Mouse (Mus musculus) kidney, postnatal 0 days (tissue): Measurements from ENCODE around the gene Gm4791. TPM values are rescaled to one million over a fixed set of nuclear protein-coding genes. Genes with fewer than 3 reads are reported as not detected.

ENCODE experiments used
- ATAC-seq: fragments of 200-750 bp; cut with Nextera tagmentation; replicated peaks from 2 replicates; pipeline ENCODE4 v1.8.0; 2017; ENCODE audit warnings: low read depth, moderate number of reproducible peaks, moderate TSS enrichment, moderate library complexity; ENCODE audit not compliant: low FRiP score
- DNase-seq: peaks from one replicate; pipeline ENCODE4 v3.0.0-alpha.2; 2016; ENCODE audit warnings: low spot score
- H3K27ac ChIP-seq: fragments of 300-500 bp; sonication (generic); 2 replicates; pipeline ENCODE4 v1.5.1; 2014; ENCODE audit warnings: mild to moderate bottlenecking
- H3K27me3 ChIP-seq: fragments of 300-500 bp; sonication (generic); 2 replicates; pipeline ENCODE4 v1.6.1; 2014; ENCODE audit warnings: low read length, mixed read lengths; ENCODE audit not compliant: insufficient read depth
- H3K36me3 ChIP-seq: fragments of 300-500 bp; sonication (generic); 2 replicates; pipeline ENCODE4 v1.6.1; 2014; ENCODE audit warnings: low read length, mixed read lengths; ENCODE audit not compliant: insufficient read depth
- H3K4me1 ChIP-seq: fragments of 300-500 bp; sonication (generic); replicated peaks from 2 replicates; pipeline ENCODE4 v1.6.1; 2014; ENCODE audit warnings: antibody characterized with exemption, low read length, mixed read lengths; ENCODE audit not compliant: insufficient read depth
- H3K4me2 ChIP-seq: fragments of 300-500 bp; sonication (generic); 2 replicates; pipeline ENCODE4 v1.6.1; 2014; ENCODE audit warnings: mild to moderate bottlenecking, low read length, moderate library complexity, mixed read lengths
- H3K4me3 ChIP-seq: fragments of 300-500 bp; sonication (generic); replicated peaks from 2 replicates; pipeline ENCODE4 v1.5.1; 2014; ENCODE audit warnings: low read depth, low read length
- H3K9ac ChIP-seq: fragments of 300-500 bp; sonication (generic); 2 replicates; pipeline ENCODE4 v1.6.1; 2014; ENCODE audit warnings: low read depth, low read length
- H3K9me3 ChIP-seq: fragments of 300-500 bp; sonication (generic); replicated peaks from 2 replicates; pipeline ENCODE4 v1.6.1; 2016; ENCODE audit warnings: low read length, inconsistent platforms, mixed read lengths
- CTCF ChIP-seq: IDR thresholded peaks from 2 replicates; pipeline ENCODE4 v1.5.1; 2016; ENCODE audit warnings: antibody characterized with exemption, low read depth, mild to moderate bottlenecking, moderate library complexity
- WGBS: fragments of 180-500 bp; shearing (Covaris S2); extraction: QIAGEN DNeasy Blood & Tissue Kit; methylation state at CpG from one replicate; pipeline ENCODE4 v1.1.7; 2014; 5-methylcytosine and 5-hydroxymethylcytosine counted together
- polyA plus RNA-seq: library from polyadenylated mRNA; unstranded; fragments of >200 nt; fragmentation: Nextera tagmentation; extraction: Ambion mirVana; gene quantifications from 2 replicates; pipeline ENCODE4 v1.2.1, GENCODE M21; 2015

Gm4791 gene
- polyA plus RNA-seq, 1 experiment from 2014 or later, result not detected

- no peaks in the 10 kb centered on the region for H3K36me3 ChIP-seq
- no peak for TF ChIP-seq CTCF
- H3K4me1 ChIP-seq, result no peaks in the 10 kb centered on the region
- no peak overlapping the region for H3K4me3 ChIP-seq
- H3K9me3 ChIP-seq, result no peaks in the 10 kb centered on the region
- H3K27ac ChIP-seq, result no peak overlapping the region
- no peak overlapping the region for H3K9ac ChIP-seq
- peak; percentile 62 for DNase-seq
- no peak overlapping the region for H3K4me2 ChIP-seq
- WGBS, result 2% methylated on average over 2 of the region's 2 CpGs
- no peaks in the 10 kb centered on the region for H3K27me3 ChIP-seq
- no peak for ATAC-seq
Measured at GRCm38 (mm10) chr9:46980111-46980510, 18.4 kb upstream of the Gm4791 start.

GRCm38 (mm10) chr9:46983471-46983870, 15.1 kb upstream of the Gm4791 start:
- Histone ChIP-seq H3K4me1 (no peaks in the 10 kb centered on the region), H3K9ac (no peak overlapping the region), H3K4me3 (no peak overlapping the region), H3K27me3 (no peaks in the 10 kb centered on the region), H3K36me3 (no peaks in the 10 kb centered on the region), H3K9me3 (no peaks in the 10 kb centered on the region), H3K4me2 (no peak overlapping the region), H3K27ac (no peak overlapping the region)
- no peak for TF ChIP-seq CTCF
- DNase-seq, result no peak
- ATAC-seq, result no peak
- WGBS, result 21% methylated on average over 2 of the region's 2 CpGs

- H3K4me2 ChIP-seq, result no peak overlapping the region
- no peaks in the 10 kb centered on the region for H3K9me3 ChIP-seq
- no peak overlapping the region for H3K27ac ChIP-seq
- H3K4me3 ChIP-seq, result no peak overlapping the region
- DNase-seq (no peak), ATAC-seq (no peak)
- H3K36me3 ChIP-seq, result no peaks in the 10 kb centered on the region
- no peaks in the 10 kb centered on the region for H3K27me3 ChIP-seq
- H3K4me1 ChIP-seq, result no peaks in the 10 kb centered on the region
- TF ChIP-seq CTCF, result no peak
- H3K9ac ChIP-seq, result no peak overlapping the region
- WGBS, result 81% methylated on average over 6 of the region's 6 CpGs
Measured at GRCm38 (mm10) chr9:47041569-47041968, 43.0 kb downstream of the Gm4791 start.
